Mouse (Mus musculus) adrenal gland, postnatal 0 days (tissue): Measurements from ENCODE around the gene Speer4b. TPM values are rescaled to one million over a fixed set of nuclear protein-coding genes. Genes with fewer than 3 reads are reported as not detected.

Source experiments
- polyA plus RNA-seq: library from polyadenylated mRNA; unstranded; fragments of >200 nt; fragmentation: Nextera tagmentation; extraction: Ambion mirVana; gene quantifications from 2 replicates; pipeline ENCODE4 v1.2.1, GENCODE M21; 2015

The Speer4b gene
- 0.32 TPM in 1 of 2 replicates, not detected in the other for polyA plus RNA-seq

GRCm38 (mm10) chr5:27501338-27501737, at the start of gene Speer4b:
Gene Speer4b, minus strand, starts transcription at chr5:27501438.

